Mouse (Mus musculus): ENCODE measurements around the gene Pnpla2. TPM values are rescaled to one million over a fixed set of nuclear protein-coding genes. Genes with fewer than 3 reads are reported as not detected.

Gene Pnpla2
- total and polyA plus RNA-seq, 2 experiments from 2014 or later = 6.5 to 22.2 TPM

DNA sequence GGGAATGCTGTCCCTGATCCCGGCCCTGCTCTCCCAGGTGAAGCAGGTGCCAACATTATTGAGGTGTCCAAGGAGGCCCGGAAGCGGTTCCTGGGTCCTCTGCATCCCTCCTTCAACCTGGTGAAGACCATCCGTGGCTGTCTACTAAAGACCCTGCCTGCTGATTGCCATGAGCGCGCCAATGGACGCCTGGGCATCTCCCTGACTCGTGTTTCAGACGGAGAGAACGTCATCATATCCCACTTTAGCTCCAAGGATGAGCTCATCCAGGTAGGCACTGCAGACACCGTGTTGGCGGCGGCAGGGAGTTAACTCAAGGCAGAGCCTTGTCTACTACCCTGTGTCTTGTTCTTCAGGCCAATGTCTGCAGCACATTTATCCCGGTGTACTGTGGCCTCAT lies 2.2 kb downstream of the Pnpla2 start:
- Histone ChIP-seq H3K4me2 (ENCODE audit: low read depth, low read length, poor library complexity, severe bottlenecking) (no peak overlapping the region), H3K27ac (ENCODE audit: low read depth, low read length) (no peak overlapping the region), H3K4me1 (ENCODE audit: insufficient read depth, low read length) (peaks cover 11% of the 10 kb centered on the region), H3K9ac (replicated peaks; ENCODE audit: low read length, poor library complexity, severe bottlenecking) (no peak overlapping the region), H3K36me3 (ENCODE audit: insufficient read depth, low read length) (peaks cover 29% of the 10 kb centered on the region), H3K4me3 (ENCODE audit: low read depth, low read length) (no peak overlapping the region), H3K27me3 (ENCODE audit: insufficient read depth, low read length) (peaks cover 16% of the 10 kb centered on the region), H3K9me3 (ENCODE audit: low read length) (no peaks in the 10 kb centered on the region)
- TF ChIP-seq CTCF (IDR thresholded peaks at IDR 0.05) = no peak
- WGBS = 91% methylated on average over 14 of the region's 14 CpGs
- DNase-seq (ENCODE audit: low spot score) (no peak), ATAC-seq (ENCODE audit: low FRiP score) (no peak)

DNA sequence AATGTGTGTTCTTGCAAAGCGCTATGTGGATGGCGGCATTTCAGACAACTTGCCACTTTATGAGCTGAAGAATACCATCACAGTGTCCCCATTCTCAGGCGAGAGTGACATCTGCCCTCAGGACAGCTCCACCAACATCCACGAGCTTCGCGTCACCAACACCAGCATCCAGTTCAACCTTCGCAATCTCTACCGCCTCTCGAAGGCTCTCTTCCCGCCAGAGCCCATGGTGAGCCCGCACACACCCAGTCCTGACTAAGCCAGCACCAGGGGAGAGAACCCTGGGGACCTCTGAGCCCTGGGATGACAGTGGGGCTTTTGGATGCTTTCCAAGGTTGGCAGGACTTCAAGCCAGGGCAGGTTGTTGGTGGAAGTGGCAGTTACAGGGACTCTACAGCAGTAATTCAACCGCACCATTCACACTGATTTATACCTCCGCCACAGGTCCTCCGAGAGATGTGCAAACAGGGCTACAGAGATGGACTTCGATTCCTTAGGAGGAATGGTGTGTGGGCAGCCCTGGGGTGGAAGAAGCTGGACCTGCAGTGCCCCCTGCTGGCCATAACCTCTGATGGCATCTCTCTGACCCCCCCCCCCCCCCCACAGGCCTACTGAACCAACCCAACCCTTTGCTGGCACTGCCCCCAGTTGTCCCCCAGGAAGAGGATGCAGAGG lies 3.1 kb downstream of the Pnpla2 start:
- Histone ChIP-seq H3K4me2 (ENCODE audit: low read depth, low read length, poor library complexity, severe bottlenecking) (no peak overlapping the region), H3K9me3 (ENCODE audit: low read length) (no peaks in the 10 kb centered on the region), H3K4me3 (ENCODE audit: low read depth, low read length) (no peak overlapping the region), H3K4me1 (ENCODE audit: insufficient read depth, low read length) (peaks cover 11% of the 10 kb centered on the region), H3K9ac (replicated peaks; ENCODE audit: low read length, poor library complexity, severe bottlenecking) (no peak overlapping the region), H3K27me3 (ENCODE audit: insufficient read depth, low read length) (peaks cover 24% of the 10 kb centered on the region), H3K27ac (ENCODE audit: low read depth, low read length) (no peak overlapping the region), H3K36me3 (ENCODE audit: insufficient read depth, low read length) (peaks cover 28% of the 10 kb centered on the region)
- TF ChIP-seq CTCF (IDR thresholded peaks at IDR 0.05) = peak; percentile 55
- 76% methylated on average over 15 of the region's 15 CpGs for WGBS
- ATAC-seq (ENCODE audit: low FRiP score) (no peak), DNase-seq (ENCODE audit: low spot score) (no peak)

DNA sequence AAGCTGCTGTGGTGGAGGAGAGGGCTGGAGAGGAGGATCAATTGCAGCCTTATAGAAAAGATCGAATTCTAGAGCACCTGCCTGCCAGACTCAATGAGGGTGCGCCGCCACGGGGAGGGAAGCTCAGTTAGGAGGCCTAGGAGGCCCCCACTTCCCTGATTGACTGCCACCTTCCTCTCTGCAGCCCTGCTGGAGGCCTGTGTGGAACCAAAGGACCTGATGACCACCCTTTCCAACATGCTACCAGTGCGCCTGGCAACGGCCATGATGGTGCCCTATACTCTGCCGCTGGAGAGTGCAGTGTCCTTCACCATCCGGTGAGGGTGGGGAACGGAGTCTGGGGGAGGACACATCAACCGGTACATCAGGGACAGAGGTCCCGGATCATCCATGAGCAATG lies 3.7 kb downstream of the Pnpla2 start:
- Histone ChIP-seq H3K9me3 (ENCODE audit: low read length) (no peaks in the 10 kb centered on the region), H3K27ac (ENCODE audit: low read depth, low read length) (no peak overlapping the region), H3K4me1 (ENCODE audit: insufficient read depth, low read length) (peaks cover 11% of the 10 kb centered on the region), H3K9ac (replicated peaks; ENCODE audit: low read length, poor library complexity, severe bottlenecking) (no peak overlapping the region), H3K36me3 (ENCODE audit: insufficient read depth, low read length) (peaks cover 28% of the 10 kb centered on the region), H3K4me3 (ENCODE audit: low read depth, low read length) (no peak overlapping the region), H3K4me2 (ENCODE audit: low read depth, low read length, poor library complexity, severe bottlenecking) (no peak overlapping the region), H3K27me3 (ENCODE audit: insufficient read depth, low read length) (peaks cover 30% of the 10 kb centered on the region)
- 94% methylated on average over 11 of the region's 11 CpGs for WGBS
- TF ChIP-seq CTCF (IDR thresholded peaks at IDR 0.05) = no peak
- no peak for DNase-seq (ENCODE audit: low spot score)
- ATAC-seq (ENCODE audit: low FRiP score) = no peak

DNA sequence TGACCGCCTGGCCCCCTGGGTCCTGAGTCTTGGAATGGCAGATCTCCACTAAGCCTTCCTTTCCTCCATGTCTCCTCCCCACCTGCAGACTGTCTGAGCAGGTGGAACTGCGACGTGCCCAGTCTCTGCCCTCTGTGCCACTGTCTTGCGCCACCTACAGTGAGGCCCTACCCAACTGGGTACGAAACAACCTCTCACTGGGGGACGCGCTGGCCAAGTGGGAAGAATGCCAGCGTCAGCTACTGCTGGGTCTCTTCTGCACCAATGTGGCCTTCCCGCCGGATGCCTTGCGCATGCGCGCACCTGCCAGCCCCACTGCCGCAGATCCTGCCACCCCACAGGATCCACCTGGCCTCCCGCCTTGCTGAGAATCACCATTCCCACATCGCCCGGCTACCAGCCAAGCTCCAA lies 4.3 kb downstream of the Pnpla2 start:
- TF ChIP-seq CTCF (IDR thresholded peaks at IDR 0.05) = no peak
- 91% methylated on average over 17 of the region's 17 CpGs for WGBS
- H3K27ac ChIP-seq (ENCODE audit: low read depth, low read length) = no peak overlapping the region
- peaks cover 36% of the 10 kb centered on the region for H3K27me3 ChIP-seq (ENCODE audit: insufficient read depth, low read length)
- H3K4me3 ChIP-seq (ENCODE audit: low read depth, low read length) = no peak overlapping the region
- peaks cover 11% of the 10 kb centered on the region for H3K4me1 ChIP-seq (ENCODE audit: insufficient read depth, low read length)
- H3K36me3 ChIP-seq (ENCODE audit: insufficient read depth, low read length) = peaks cover 28% of the 10 kb centered on the region
- no peaks in the 10 kb centered on the region for H3K9me3 ChIP-seq (ENCODE audit: low read length)
- no peak for DNase-seq (ENCODE audit: low spot score)
- no peak overlapping the region for H3K9ac ChIP-seq (replicated peaks; ENCODE audit: low read length, poor library complexity, severe bottlenecking)
- no peak for ATAC-seq (ENCODE audit: low FRiP score)
- no peak overlapping the region for H3K4me2 ChIP-seq (ENCODE audit: low read depth, low read length, poor library complexity, severe bottlenecking)

DNA sequence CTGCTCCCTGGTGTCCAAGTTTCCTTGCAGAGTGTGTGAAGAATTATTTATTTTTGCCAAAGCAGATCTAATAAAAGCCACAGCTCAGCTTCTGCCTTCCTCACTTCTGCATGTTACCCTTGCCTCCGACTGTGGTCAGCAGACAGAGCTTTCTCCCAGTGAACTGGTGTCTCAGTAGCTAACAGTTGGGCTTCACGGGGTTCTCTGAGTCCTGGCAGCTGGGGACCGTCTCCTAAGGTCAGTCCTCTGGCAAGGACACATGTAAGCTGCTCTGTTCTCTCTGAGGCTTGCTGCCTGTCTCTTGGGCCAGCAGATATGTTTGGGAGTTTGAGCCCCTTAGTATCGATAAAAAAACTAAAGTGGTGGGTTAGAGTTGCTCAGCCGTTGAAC lies 5.0 kb downstream of the Pnpla2 start:
- Histone ChIP-seq H3K4me1 (ENCODE audit: insufficient read depth, low read length) (peaks cover 13% of the 10 kb centered on the region), H3K9ac (replicated peaks; ENCODE audit: low read length, poor library complexity, severe bottlenecking) (no peak overlapping the region), H3K9me3 (ENCODE audit: low read length) (no peaks in the 10 kb centered on the region), H3K4me2 (ENCODE audit: low read depth, low read length, poor library complexity, severe bottlenecking) (no peak overlapping the region), H3K27ac (ENCODE audit: low read depth, low read length) (no peak overlapping the region), H3K27me3 (ENCODE audit: insufficient read depth, low read length) (peaks cover 43% of the 10 kb centered on the region), H3K36me3 (ENCODE audit: insufficient read depth, low read length) (peaks cover 28% of the 10 kb centered on the region), H3K4me3 (ENCODE audit: low read depth, low read length) (no peak overlapping the region)
- ATAC-seq (ENCODE audit: low FRiP score) (no peak), DNase-seq (ENCODE audit: low spot score) (no peak)
- TF ChIP-seq CTCF (IDR thresholded peaks at IDR 0.05) = no peak
- 79% methylated on average over 5 of the region's 5 CpGs for WGBS

DNA sequence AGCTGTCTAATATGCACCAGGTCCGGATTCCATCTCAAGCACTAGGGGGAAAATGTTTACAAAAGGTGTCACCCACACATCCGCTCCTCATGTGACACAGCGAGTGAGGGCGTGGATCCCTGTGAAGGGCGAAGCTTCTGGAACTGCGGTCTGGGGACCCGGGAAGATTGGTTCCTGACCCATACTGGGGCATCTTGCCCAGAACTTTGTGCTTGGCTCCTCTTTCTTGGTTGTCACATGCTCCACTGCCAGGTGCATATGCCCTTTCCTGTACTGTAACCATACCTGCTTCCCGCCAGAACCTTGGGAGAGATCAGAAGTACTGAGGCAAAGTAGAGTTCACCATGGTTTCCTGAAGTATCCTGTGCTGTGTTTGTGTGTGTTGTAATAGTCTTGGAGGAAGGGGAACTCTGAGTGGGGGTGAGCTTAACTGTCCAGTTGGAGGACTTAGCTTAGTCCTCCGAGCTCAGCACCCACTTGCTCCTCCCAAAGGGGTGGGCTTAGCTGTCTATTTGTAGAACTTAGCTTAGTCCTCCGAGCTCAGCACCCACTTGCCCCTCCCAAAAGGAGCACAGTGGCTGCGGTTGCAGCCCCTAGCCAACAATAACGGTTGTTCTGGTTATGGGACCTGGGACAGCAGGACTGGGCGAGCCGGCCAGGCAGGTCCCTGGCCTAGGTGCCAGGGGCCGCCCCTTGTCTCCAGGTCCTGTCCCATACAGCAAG lies 5.6 kb downstream of the Pnpla2 start, which contains the start of gene Cracr2b:
TSS of gene Cracr2b (plus strand) at position 704 of the 723 bp plus-strand sequence.
- 76% methylated on average over 15 of the region's 15 CpGs for WGBS
- Histone ChIP-seq H3K4me2 (ENCODE audit: low read depth, low read length, poor library complexity, severe bottlenecking) (peak within 1 kb of the TSS; percentile 80), H3K4me3 (ENCODE audit: low read depth, low read length) (peak within 1 kb of the TSS; percentile 42), H3K9me3 (ENCODE audit: low read length) (no peaks in the 10 kb centered on the region), H3K4me1 (ENCODE audit: insufficient read depth, low read length) (peaks cover 15% of the 10 kb centered on the region), H3K36me3 (ENCODE audit: insufficient read depth, low read length) (peaks cover 28% of the 10 kb centered on the region), H3K9ac (replicated peaks; ENCODE audit: low read length, poor library complexity, severe bottlenecking) (peak within 1 kb of the TSS; percentile 51), H3K27me3 (ENCODE audit: insufficient read depth, low read length) (peaks cover 46% of the 10 kb centered on the region), H3K27ac (ENCODE audit: low read depth, low read length) (no peak within 1 kb of the TSS)
- ATAC-seq (ENCODE audit: low FRiP score) (no peak), DNase-seq (ENCODE audit: low spot score) (no peak)
- TF ChIP-seq CTCF (IDR thresholded peaks at IDR 0.05) = no peak

Data from midbrain, postnatal 0 days (tissue).